Mouse (Mus musculus) spleen, adult 18-20 months (tissue): ENCODE results near the gene Atg5.

ENCODE experiments used
- DNase-seq, 2 experiments: peaks; one replicate each; pipeline ENCODE4 v3.0.0; 2022; ENCODE audit warnings: mixed read lengths in 2 of 2

The Atg5 gene

DNA sequence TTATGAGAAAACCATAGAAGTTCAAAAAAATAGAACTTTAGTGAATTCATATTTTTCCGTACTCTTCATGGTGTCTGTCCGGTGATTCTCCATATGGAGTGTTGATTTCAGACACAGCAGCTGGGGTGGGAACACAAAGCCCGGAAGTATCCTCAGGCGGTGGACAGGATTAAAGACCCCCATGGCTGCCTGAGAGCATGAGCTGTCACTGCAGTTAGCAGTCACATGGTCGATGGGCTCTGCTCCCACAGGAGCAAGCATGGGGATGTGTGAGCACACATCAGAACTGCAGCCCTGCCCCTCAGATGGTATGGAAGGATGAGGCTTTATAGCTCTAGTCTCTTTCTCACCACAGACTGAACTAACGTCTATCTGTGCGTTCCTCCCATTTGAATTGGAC is 87.1 kb downstream of the Atg5 start:
- no peak for DNase-seq

DNA sequence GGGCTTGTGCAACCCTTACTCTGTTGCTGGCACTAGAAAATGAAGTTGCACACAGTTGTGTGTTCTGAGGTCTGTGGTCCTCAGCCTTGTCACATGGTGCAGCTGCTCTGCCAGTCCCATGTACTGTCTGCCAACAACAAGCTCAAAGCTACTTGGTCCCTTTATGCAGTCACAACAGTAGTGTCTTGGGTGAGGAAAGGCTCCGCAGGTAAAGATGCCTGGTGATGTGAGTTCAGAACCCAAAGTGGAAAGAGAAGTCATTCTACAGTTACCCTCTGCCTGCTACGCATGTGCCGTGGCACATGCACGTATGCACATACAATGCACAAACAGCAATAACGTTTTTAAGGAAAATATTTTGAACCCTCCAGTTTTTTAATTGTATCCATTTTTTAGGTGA is 88.5 kb downstream of the Atg5 start:
- DNase-seq, result no peak

DNA sequence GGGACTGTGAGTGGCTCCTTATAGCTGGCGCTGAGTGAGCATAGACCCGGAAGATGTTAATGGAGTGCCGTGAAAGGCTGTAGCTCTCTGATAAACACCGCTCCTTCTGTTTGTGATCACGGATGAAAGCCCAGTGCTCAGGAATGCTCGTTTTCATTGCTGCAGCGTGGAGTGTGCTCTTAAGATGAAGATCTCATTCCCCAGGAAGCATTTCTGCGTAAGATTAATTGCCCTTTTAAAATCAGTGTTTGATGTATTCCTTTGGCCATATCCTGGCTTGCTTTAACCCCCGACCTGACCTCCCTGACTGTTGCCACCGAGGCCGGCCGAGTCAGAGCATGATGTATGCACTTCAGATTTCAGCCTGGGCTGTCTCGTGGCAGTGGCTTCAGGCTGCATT is 89.2 kb downstream of the Atg5 start:
- DNase-seq, result no peak

DNA sequence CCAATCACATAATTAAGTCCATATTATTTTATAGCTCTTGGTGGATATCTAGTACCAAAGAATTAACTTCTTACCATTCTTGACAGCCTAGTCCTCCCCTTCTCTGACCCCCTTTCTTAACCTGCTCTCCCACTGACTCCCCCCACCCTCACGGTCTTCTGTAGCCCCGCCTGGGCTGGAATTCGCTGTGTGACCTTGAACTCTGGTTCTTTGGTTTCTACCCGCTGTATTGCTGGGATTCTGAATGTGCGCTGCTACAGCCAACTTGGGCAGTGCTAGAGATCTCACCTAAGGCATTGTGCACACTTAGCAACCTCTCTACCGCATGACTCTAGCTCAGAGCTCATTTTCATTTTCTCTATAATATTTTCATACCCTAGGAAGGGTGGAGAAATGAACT is 90.7 kb downstream of the Atg5 start:
- DNase-seq, result no peak

DNA sequence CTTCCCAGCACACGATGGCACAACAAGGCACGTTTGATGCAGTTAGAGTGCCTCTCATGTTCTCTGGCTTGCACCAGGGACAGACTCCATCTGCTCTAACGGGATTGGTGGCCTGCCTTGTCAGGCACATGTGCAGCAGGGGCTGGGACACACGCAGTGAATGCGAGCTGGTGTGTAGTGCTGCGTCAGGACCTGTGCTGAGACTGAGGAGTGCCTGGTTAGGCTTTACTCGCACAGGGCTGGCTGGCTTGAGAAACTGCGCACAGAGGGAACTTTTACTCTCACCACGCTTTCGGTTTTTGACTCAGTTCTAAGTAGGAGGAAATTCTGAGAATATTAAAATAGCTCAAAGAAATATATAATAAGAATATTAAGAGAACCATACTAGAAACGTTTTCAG is 92.5 kb downstream of the Atg5 start:
- DNase-seq, result no peak

DNA sequence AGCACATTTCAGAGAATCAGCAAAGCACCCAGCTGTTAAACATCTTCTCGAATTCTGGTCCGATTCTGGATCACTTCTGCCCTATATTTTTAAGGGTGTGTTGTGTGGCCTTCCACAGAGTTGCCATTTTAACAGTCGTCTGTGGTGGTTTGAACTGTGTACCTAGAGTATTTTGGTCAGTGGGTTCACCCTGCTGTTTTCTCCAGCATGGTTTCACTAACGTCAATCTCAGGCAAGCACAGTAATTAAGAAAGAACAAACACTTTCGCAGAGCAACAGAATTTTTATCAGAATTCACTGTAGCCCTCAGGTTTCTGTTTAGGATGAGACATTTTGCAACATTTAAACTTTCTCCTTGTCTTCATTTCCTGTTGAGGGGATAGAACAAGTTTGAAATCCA is 94.3 kb downstream of the Atg5 start:
- no peak for DNase-seq

DNA sequence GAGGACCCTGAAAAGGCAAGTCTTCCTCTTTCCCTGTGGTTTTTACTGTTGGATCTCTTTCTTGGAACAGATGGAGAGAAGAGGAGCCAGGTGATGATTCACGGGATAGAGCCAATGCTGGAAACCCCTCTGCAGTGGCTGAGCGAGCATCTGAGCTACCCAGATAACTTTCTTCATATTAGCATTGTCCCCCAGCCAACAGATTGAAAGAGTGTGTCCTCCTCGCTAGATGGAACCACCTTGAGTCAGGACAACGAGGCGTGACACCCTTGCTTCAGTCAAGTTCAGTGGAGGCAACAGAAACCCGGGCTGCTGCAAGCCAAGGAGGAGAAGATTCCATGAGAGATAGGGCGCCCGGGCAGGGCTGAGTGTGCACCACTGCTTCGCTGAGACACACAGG is 94.7 kb downstream of the Atg5 start:
- DNase-seq, result no peak

DNA sequence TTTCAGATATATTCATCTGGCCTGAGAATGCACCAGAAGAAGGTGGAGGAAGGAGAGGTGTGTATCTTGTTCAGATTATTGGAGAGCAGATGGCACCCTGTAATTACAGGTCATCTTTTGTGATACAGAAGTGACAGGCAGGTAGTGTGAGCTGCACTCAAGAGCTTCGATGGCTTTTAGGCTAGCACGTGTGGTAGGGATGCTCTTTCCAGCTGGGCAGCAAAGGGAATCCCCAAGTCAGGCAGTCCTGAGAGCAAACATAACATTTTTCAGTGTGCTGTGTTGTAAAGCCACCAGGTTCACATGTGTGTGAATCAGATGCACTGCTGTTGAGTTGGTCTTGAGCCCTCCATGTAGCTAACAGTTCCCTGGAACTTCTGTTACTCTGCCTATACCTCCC is 98.0 kb downstream of the Atg5 start:
- no peak for DNase-seq

DNA sequence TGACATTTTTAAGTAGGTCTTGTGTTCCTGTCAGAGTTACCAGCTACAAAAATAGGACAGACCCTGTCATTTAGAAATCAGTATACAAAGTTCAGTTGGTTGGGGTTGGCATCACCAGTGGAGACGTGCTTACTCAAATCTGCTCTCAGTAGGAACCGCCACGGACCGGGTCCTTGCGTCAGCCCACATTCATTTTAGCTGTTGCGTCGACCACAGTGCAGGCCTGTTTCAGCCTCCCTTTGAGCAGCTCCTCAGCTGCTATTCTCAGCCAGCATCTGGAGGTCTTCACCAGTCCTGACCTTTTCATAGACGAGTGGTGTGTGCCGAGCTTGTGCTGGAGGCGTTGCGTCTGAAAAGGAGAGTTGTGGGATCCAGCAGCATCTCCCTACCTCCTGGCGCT is 98.9 kb downstream of the Atg5 start:
- no peak for DNase-seq

DNA sequence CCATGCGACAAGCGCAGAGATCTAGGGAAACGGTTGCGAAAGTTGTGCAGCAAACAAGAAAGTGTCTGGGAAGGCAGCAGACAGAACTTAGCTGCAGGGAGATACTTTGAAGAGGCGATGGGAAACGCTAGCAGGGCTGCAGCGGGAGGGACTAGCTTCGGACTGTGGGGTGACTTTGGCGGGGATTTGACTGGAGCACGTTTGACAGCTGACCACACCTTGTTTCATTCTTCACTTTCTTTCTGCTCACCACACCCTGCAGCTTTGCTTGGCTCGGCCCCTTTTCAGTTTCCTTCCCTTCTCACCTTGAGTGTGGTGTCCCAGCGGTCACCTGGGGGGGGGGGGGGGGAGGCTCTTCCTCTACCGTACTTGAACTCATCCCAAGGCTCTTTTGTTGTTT is 100.4 kb downstream of the Atg5 start:
- no peak for DNase-seq

DNA sequence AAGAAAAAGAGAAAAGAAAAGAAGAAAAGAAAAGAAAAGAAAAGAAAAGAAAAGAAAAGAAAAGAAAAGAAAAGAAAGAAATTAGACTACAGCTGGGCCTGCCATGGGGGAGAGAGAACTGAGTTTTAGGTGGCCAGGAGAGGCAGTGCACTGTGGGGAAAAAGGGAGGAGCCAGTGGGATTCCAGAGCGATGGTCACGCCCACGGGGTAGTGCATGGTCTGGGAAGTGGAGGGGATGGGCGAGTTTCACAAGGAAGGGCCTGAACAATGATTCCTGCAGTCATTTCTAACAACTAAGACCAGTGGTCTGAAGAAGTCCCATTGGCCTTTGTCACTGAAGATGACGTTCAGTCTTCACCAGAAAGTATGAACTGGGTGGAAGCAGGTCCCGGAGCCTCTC is 102.5 kb downstream of the Atg5 start:
- DNase-seq, result no peak

DNA sequence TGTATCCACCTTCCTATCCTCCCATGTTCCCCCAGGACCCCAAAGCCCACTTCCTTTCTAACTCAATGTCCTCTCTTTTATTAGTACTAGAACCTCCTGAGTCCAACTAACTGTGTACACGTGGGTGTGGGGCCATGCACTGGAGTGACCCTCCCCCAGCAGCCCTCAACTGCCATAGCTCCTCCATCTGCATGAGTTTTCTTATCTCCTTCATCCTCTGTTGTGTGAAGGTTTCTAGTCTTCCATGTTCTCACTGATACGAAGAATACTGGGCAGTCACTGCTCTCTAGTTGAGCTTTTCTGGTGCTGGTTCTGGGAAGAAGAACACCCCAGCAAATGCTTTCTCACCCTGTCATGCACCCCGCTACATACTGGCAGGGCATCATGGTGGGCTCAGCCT is 104.1 kb downstream of the Atg5 start:
- no peak for DNase-seq

DNA sequence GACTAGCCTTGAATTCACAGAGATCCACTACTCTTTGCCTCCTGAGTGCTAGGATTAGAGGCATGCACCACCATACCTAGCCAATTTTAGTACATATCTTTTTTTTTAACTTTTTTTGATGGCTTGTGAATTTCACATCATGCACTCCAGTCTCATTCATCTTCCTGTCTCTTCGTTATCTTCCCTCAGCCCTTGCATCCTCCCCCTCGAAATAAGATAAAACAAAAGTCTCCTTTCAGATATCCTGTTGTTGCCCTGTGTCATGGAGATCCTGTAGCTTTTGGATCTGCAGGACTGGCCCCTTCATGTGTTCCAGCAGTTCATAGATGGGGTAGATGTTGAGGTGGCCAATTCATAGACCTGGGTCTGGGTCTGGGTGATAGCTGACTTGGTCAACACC is 106.5 kb downstream of the Atg5 start:
- no peak for DNase-seq

DNA sequence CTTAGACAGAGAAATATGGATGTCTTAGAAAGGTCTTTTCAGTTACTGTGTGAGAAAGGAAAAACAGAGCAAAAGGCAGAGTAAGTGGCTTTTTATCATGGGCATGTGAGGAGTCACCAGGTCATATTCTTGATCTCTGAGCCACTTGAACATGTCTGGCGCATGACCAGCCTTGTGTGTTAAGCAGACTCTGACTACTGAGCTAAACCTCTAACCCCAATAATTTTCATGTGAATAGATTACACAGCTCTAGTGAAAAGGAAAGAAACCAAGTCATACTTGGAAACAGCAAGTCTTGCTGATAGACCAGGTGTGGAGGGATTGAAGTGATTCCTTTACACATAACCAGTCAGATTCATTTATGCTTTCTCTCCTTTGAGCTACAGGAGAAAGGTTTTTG is 107.3 kb downstream of the Atg5 start:
- DNase-seq, result no peak

DNA sequence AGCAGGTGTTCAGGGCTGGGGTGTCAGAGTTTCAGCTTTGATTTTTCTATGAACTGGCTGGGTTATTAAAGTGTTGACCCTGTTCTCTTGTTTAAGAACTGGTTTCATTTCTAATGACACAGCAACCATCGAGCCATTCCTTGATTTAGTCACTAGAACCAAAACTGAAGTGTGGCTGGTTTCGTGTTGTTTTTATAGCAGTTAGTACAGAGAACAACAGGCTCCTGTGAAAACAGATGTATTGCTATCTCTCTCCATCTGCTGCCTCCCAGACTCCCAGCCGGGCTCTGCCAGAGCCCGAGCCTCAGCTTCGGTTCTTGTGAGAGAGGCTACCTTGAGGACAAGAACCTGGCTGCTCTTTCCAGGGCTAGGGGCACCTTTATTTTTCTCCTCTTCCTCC is 109.7 kb downstream of the Atg5 start:
- no peak for DNase-seq

DNA sequence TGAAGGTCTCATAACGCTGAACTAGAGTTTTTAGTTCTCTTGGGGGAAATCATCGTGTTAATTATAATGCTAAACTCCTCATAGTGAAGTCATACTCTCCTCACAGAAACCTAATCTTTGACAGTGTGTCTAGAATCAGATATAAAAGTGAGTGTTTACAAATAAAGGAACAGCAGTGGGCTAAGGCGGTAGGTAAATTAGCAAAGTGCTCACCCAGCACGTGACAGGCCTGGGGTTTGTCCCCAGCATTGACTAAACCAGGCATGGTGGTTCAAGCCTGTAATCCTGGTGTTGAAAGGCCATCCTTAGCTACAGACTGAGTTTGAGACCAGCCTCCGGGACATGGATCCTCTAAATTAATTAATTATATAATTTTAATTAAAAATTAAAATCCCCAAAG is 110.2 kb downstream of the Atg5 start:
- no peak for DNase-seq

DNA sequence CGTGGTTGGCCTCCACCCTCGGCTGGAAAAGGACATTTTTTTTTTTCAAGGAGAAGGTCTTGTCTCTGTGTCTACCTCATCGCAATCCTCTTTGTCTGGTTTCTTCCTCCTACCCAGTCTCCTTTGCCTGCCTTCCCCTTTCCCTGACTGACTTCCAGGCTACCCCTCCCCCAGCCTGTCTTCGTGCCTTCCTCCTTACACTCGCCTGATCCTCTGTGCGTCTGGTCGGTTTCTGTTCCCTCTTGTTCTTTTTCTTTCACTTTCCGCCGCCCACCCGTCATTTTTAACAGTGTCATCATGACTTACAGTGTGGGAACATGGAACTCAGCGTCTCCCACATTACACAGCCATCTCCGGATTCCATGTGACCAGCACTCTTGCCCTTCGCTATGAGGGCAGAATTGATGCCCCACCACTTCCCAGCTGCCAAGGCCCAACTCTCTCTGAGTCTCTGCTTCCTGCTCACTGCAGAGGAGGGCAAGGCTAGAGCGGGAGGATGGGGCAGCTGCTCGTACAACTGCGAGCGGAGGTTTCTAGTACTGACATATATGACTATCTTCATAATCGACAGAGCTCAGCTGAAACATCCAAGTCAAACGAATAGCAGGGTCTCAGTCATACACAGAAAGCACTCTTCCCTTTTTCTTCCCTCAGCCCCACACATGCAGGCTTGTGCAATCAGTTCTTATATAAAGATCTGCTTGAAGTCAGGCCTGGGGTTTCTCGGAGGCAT is 112.5 kb downstream of the Atg5 start:
- peak; percentile 65 to 75 for DNase-seq

DNA sequence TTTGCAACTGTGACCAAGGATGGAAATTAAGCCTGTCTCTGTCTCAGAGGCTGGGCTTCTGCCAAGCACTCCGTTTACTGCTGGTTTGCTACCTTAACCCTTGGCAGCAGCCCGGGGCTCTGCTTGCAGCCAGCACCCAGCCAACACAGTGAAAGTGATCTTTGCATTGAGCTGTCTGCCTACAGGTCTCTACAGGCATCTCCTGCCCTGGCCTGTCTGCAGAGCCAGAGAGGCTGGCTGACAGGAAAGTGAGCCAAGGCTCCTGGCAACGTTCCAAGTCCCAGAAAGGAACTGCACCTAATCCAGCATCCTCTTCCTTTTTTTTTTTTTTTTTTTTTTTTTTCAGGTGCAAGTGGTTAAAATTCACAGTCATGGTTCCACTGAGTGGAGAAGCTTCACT is 113.2 kb downstream of the Atg5 start:
- peak; percentile 22 to 38 for DNase-seq

DNA sequence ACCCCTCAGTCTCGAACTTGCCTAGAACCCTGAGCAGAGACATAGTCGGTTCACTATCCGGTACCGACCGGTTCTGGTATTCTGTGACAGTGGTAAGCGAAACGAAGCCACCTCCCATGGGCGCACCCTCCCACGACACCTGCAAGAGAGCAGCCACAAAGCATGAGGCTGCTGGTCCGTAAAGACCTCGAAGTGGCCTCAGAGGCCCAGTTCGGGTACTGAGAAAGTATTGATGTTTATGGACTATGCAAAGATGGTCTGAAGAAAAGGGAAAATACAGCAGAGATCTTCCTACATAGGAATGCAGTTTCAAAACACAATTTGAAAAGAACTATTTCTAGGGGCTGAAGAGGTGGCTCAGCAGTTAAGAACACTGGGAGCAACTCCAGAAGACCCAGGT is 113.8 kb downstream of the Atg5 start:
- DNase-seq, result peak in 1 of 2 experiments; percentile 13

DNA sequence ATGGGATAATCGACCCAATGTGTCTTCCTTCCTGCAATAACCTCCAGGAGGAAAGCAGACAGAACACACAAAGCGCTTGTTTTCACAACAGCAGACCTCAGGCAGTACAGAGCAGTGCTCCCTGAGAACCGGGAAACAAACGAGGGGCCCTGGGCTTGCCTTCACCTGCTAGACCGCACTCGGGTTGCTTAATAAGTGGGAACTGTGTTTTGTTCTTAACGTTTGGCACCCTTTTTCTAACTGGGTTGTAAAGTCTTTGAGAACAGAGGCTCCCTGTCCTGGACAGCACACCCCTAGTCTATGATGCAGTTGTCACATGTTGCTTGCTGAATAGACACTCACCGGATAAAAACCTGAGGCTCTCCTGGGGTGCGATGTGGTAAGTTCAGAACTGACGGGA is 115.1 kb downstream of the Atg5 start:
- DNase-seq, result no peak

DNA sequence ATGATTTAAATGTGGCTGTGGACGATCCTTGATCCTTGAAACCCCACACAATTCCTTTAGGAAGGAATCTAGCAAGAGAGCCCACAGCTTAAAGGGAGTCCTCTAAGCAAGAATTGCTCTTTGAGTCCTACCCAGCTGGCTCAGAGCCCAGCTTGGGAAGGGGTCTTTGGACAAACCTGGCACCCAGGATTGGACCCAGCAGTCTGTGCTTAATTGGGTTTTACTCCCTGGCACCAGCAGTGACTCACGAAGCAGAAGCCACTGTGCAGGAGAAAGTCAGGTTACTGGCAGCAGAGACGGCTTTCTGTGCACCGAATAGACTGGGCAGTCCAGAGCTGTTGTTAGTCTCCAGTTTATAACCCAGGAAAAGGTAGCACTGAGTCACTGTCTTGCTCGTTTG is 117.1 kb downstream of the Atg5 start:
- no peak for DNase-seq

DNA sequence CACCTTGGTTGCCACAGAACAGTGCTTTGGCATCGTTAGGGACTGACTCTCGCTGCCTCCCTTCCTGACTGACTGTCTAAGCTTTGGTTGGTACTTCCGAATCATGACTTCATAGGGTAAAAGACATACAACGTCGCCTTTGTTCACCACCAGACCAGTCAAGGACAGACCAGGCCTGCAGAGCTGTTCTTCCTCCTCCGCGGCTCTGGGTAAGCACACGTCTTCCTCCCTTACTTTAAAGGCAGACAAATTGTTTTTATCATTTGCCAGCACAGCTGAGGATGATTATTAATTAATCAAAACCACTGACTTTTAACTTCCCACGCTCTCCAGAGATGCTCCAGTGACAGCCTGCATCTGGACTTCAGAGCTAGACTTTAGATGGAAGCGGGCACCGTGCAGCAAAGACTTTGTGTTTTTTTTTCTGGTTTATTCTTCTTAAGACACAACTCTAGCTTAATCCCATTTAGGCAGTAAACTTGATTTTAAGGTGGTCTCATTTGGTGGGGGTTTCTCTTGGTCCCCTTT is 120.6 kb downstream of the Atg5 start:
- no peak for DNase-seq

DNA sequence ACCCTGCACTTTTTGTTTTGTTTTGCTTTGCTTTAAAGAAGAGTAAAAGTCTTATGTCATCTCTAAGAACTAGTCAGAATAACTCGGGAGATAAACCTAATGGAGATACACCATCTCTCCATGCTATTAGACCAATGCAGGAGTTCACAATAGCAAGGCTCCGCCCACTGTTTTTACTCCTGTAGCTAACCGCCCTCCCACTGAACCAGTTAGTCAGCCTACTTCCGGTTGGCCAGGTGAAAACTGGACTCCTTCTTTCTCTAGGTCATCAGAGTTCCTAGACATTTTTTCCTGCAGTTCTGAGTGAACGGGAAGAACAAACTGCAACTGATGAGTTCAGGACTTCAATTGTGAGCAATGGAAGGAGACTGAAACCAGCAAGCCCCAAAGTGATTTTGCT is 122.1 kb downstream of the Atg5 start:
- DNase-seq, result no peak

DNA sequence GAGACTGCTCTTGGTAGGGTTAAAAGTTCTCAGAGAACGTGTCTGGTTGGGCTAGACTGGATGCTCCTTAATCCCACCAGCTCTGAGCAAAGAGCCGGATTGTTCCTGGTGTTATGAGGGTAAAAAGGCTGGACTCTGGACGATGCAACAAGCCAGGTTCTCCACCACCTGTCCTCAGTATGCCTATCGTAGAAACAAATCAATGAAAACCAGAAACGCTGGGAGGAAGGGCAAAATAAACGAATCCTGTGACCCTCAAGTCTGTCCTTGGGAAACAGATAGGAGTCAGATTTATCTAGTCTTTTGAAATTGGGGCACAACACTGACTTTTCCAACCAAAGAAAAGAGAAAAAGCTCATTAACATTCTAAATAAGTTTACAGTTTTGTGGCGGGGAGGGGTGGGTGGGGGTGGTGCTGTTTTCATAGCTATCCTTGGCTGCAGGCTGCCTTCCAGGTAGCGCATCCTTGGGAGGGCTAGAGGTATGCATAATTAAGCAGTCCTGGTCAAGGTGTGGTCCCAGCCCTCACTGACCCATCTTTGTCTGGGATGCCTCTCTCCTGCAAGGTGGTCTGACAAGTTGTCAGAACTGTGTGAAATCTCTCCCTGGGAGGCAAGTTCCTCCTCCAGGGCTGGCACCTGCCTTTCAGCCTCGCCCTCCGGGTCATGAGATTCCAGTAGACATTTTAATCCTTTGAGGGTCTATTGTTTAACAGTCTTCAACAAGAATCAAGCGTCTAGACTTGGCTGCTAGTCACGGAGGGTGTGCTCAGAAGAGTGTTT is 123.5 kb downstream of the Atg5 start:
- DNase-seq, result no peak

DNA sequence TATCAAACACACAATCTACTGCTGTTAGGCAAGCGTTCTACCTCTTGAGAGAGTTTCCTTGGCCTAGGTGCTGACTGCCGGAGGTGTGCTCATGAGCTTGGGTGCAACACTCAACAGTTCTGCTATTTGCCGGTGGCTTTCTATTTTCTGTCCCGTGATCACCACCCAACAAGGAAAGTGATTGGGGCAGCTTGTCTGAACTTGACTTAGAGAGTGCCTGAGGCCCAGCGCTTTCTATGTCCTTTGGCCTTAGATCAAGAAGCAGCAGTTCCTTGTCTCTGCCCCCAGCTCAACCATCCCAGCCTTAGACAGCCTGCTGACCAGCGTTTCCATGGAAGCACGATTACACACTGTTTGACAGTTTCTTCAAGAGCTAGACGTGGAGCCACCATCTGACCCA is 124.7 kb downstream of the Atg5 start:
- DNase-seq, result no peak
